Mouse (Mus musculus) MEL (cell line): ENCODE data around the gene Pdlim4.

Experiments used
- CTCF ChIP-seq, 3 experiments: IDR thresholded peaks in 2 of 3; conservative IDR thresholded peaks in 1 of 3; 2 replicates each; pipeline ENCODE4 v1.5.1; 2011 to 2012; ENCODE audit warnings: low read length in 3 of 3, low read depth in 2 of 3, mild to moderate bottlenecking in 2 of 3, improper control_type of control experiment in 1 of 3, inconsistent platforms in 1 of 3, mixed read lengths in 1 of 3, moderate library complexity in 1 of 3; ENCODE audit not compliant: control insufficient read depth in 1 of 3, insufficient read depth in 1 of 3, poor library complexity in 1 of 3, severe bottlenecking in 1 of 3
- EP300 ChIP-seq, 2 experiments: IDR thresholded peaks; 2 replicates each; pipeline ENCODE4 v1.6.1; 2011; ENCODE audit warnings: improper control_type of control experiment in 2 of 2, low read length in 2 of 2, low read depth in 1 of 2, mild to moderate bottlenecking in 1 of 2
- GATA1 ChIP-seq: IDR thresholded peaks from 2 replicates; pipeline ENCODE4 v1.6.1; 2011; ENCODE audit warnings: low read depth, low read length, improper control_type of control experiment
- MAFK ChIP-seq: IDR thresholded peaks from 2 replicates; pipeline ENCODE4 v1.6.1; 2011; ENCODE audit warnings: low read depth, mild to moderate bottlenecking, low read length, improper control_type of control experiment, borderline replicate concordance
- POLR2A ChIP-seq, 2 experiments: IDR thresholded peaks; 2 replicates each; pipeline ENCODE4 v1.6.1; 2011 to 2012; ENCODE audit warnings: low read length in 2 of 2, mild to moderate bottlenecking in 2 of 2, control low read depth in 1 of 2, improper control_type of control experiment in 1 of 2, low read depth in 1 of 2, moderate library complexity in 1 of 2; ENCODE audit not compliant: control insufficient read depth in 1 of 2, insufficient read depth in 1 of 2, poor library complexity in 1 of 2
- SMC3 ChIP-seq: IDR thresholded peaks from 2 replicates; pipeline ENCODE4 v1.6.1; 2011; ENCODE audit warnings: low read depth, low read length, improper control_type of control experiment
- TAL1 ChIP-seq: IDR thresholded peaks from 2 replicates; pipeline ENCODE4 v1.6.1; 2012; ENCODE audit warnings: mild to moderate bottlenecking, inconsistent platforms, low read length, moderate library complexity, mixed read lengths
- TCF12 ChIP-seq: IDR thresholded peaks from 2 replicates; pipeline ENCODE4 v1.6.1; 2014; ENCODE audit warnings: low read depth, mild to moderate bottlenecking, inconsistent platforms, low read length, improper control_type of control experiment, moderate library complexity
- UBTF ChIP-seq: IDR thresholded peaks from 2 replicates; pipeline ENCODE4 v1.6.1; 2012; ENCODE audit warnings: low read depth, mild to moderate bottlenecking, inconsistent platforms, low read length, improper control_type of control experiment, moderate library complexity, borderline replicate concordance; ENCODE audit not compliant: insufficient read depth
- USF1 ChIP-seq: IDR thresholded peaks from 2 replicates; pipeline ENCODE4 v1.6.1; 2014; ENCODE audit warnings: low read depth, mild to moderate bottlenecking, inconsistent platforms, low read length, improper control_type of control experiment, moderate library complexity
- ZC3H11A ChIP-seq: IDR thresholded peaks from 2 replicates; pipeline ENCODE4 v1.6.1; 2012; ENCODE audit warnings: low read depth, mild to moderate bottlenecking, inconsistent platforms, low read length, improper control_type of control experiment
- ZNF384 ChIP-seq: IDR thresholded peaks from 2 replicates; pipeline ENCODE4 v1.6.1; 2012; ENCODE audit warnings: low read depth, mild to moderate bottlenecking, inconsistent platforms, low read length, improper control_type of control experiment

DNA sequence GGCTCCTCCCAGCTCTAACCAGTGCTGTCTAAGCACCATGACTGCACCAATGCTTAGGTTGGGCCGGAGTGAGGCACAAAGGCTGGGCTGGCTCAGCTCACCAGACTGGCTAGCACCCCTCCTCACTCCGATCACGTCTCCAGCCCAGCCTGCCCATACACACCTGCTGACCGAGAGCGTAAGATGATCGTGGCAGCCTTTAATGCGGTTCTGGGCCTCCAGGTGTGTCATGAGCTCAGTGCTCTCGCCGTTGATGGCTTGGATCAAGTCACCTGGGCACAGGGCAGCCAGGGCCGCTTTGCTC, 5.4 kb downstream of the Pdlim4 start:
- TF ChIP-seq POLR2A (IDR thresholded peaks at IDR 0.05; ENCODE audit: control insufficient read depth in 1 of 2, insufficient read depth in 1 of 2, low read depth in 1 of 2, low read length in 2 of 2, poor library complexity in 1 of 2) (no peak), USF1 (no peak), ZC3H11A (no peak), TAL1 (no peak), TCF12 (no peak), GATA1 (no peak), CTCF (IDR thresholded peaks at IDR 0.05 in 2 of 3, conservative IDR thresholded peaks at IDR 0.05 in 1 of 3; ENCODE audit: control insufficient read depth in 1 of 3, insufficient read depth in 1 of 3, low read depth in 2 of 3, low read length in 3 of 3, poor library complexity in 1 of 3, severe bottlenecking in 1 of 3) (no peak), EP300 (IDR thresholded peaks at IDR 0.05; ENCODE audit: low read depth in 1 of 2, low read length in 2 of 2) (no peak), ZNF384 (no peak), SMC3 (no peak), MAFK (no peak), UBTF (no peak)
